Mouse (Mus musculus) ES-E14 (cell line): Measurements from ENCODE around the gene Furin.

Source experiments
- HCFC1 ChIP-seq: IDR thresholded peaks from 2 replicates; pipeline ENCODE4 v1.6.1; 2012; ENCODE audit warnings: low read length, inconsistent platforms, borderline replicate concordance; ENCODE audit not compliant: insufficient read depth
- MAFK ChIP-seq: IDR thresholded peaks from 2 replicates; pipeline ENCODE4 v1.6.1; 2014; ENCODE audit warnings: mild to moderate bottlenecking, low read depth, low read length, inconsistent platforms; ENCODE audit not compliant: insufficient read depth
- ZC3H11A ChIP-seq: IDR thresholded peaks from 2 replicates; pipeline ENCODE4 v1.6.1; 2012; ENCODE audit warnings: low read depth, mild to moderate bottlenecking, inconsistent platforms, low read length, borderline replicate concordance
- ZNF384 ChIP-seq: IDR thresholded peaks from 2 replicates; pipeline ENCODE4 v1.6.1; 2012; ENCODE audit warnings: low read depth, low read length, inconsistent platforms

- no peak for TF ChIP-seq MAFK
- TF ChIP-seq ZNF384, result no peak
- TF ChIP-seq ZC3H11A, result no peak
- TF ChIP-seq HCFC1, result no peak
Measured at GRCm38 (mm10) chr7:80439789-80440488, 34.7 kb upstream of the Furin start.
